Mouse (Mus musculus): ENCODE measurements around the gene S100pbp.
A peak's percentile ranks its signal among the peaks of the same experiment; 100 is the strongest.

The S100pbp gene

DNA sequence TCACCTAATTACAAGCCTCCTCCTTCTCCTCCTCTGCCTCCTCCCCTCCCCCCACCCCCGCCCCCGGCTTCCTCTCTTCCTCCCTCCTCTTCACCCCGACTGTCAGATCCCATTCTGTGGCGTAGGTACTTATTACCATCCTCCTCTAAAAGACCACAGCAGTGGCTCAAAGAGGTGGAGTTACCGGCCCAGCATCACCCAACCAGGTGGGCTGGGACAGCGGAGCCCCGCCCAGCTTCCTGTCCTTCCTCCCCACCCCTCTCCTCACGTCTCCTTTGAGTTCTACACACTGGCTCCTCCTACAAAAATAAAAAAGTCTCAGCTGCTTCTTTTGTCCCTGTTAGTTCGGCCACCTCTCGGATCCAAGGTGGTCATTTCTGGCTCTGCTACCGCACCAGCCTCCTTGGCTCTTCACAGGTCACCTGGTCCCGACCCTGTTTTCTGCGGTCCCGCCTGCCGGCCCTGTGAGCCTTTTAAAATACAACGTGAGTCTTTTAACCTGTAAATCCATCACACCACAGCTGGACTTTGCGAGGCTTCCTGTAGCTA lies 58.7 kb downstream of the S100pbp start:
- DNase-seq (ENCODE audit: low read depth, low spot score) = peak; percentile 92

DNA sequence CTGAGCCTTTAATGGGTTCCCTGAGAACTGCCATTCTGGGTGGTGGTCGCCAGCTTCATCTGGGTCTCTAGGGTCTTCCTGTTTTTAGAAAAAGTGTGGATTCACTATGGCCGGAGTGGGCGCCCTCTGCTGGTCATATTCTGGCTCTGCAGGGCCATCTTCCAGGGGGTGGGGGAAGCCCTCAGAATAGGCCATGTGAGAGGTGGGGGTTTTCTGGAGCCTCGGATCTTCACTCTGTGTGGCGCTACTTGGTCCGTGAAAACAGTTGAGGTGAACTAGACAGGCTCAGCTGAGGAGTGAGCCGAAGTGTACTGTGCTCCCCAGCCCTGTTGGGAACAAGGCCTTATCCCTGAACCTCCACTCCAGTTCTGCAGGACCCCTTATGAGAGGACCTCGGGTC lies 59.4 kb downstream of the S100pbp start:
- peak; percentile 67 for DNase-seq (ENCODE audit: low read depth, low spot score)

- no peak for DNase-seq (ENCODE audit: low read depth, low spot score)
Observed at GRCm38 (mm10) chr4:129129387-129129786, 60.1 kb downstream of the S100pbp start.

- no peak for DNase-seq (ENCODE audit: low read depth, low spot score)
Observed at GRCm38 (mm10) chr4:129128582-129129338, 60.8 kb downstream of the S100pbp start.

GRCm38 (mm10) chr4:129125736-129126451 lies 63.6 kb downstream of the S100pbp start:
- peak; percentile 38 for DNase-seq (ENCODE audit: low read depth, low spot score)

GRCm38 (mm10) chr4:129124652-129125146 lies 64.8 kb downstream of the S100pbp start:
- no peak for DNase-seq (ENCODE audit: low read depth, low spot score)

- DNase-seq (ENCODE audit: low read depth, low spot score) = no peak
Observed at GRCm38 (mm10) chr4:129122719-129123118, 66.8 kb downstream of the S100pbp start.

DNA sequence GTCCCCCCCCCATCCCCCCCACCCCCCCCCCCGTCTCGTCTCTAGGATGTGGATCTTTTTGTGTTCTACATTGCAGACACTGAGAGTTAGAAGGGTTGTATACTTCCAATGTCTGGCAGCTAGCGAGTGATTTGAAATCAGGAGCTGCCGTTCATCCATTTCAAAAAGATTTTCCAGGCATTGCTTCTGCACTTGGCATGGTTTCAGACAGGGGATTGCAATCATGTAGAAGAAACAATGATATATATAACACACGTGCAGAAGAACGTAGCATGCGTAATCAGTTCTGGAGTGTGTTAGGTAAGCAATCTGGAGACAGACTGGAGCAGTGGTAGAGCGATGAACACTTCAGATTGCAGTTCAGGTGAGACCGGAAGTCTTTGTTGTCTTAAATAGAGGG lies 67.4 kb downstream of the S100pbp start:
- DNase-seq (ENCODE audit: low read depth, low spot score) = no peak

GRCm38 (mm10) chr4:129121569-129122086 lies 67.9 kb downstream of the S100pbp start, which contains the start of gene Hpca:
Gene Hpca, minus strand, starts transcription at chr4:129122036.
- peak; percentile 44 for DNase-seq (ENCODE audit: low read depth, low spot score)

- DNase-seq (ENCODE audit: low read depth, low spot score) = peak; percentile 81
Observed at GRCm38 (mm10) chr4:129120520-129121445, 68.7 kb downstream of the S100pbp start.

- no peak for DNase-seq (ENCODE audit: low read depth, low spot score)
Observed at GRCm38 (mm10) chr4:129119708-129120107, 69.8 kb downstream of the S100pbp start.

DNA sequence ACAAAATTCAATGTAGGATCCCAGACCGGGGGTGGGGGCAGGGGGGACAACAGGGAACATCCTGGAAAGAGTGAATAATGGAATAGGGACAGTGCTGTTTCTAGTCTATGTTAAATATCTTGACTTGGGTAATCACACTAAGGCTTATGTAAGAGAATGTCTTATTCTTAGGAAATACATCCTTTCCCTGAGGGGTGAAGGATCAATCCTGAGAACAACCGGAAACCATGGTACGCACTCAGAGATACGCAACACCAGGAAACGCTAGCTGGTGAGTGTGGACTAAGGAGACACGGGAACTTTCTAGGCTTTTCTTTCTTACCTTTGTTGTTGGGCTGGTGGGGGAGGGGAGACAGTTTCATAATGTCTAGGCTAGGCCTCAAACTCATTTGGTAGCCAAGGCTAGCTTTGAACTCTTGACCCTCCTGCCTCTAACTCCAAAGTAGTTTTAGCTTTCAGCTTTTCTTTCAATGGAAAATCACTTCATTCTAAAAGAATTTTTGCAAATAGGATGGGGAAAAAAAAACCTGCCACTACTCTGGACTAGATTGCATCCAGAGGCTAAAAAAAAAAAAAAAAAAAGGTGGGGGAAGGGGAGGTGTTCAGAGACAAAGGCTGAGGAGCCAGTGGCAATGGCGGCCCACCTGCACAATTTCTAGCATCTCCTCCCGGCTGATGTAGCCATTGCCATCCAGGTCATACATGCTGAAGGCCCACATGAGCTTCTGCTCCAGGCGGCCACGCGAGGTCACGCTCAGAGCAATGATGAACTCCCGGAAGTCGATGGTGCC lies 71.6 kb downstream of the S100pbp start:
- DNase-seq (ENCODE audit: low read depth, low spot score) = no peak

DNA sequence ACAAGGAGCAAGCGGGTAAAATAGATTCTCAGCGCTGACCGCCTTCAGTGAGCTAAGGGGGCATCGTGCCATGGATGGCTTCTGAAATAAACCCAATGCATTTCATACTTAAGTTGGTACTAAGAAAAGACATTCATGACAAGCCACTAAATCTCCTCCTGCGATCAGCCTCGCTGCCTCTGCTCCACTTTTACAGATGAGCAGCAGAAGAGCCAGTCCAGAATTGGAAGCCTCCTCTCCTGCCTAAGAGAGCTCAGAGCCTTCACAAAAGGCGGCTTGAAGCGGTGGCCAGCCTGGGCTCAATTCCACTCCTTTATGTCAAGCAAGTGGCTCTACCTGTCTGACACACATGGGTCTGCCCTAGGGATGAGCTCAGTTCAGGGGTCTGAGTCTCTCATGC lies 72.8 kb downstream of the S100pbp start:
- DNase-seq (ENCODE audit: low read depth, low spot score) = no peak

GRCm38 (mm10) chr4:129113083-129113988 lies 76.2 kb downstream of the S100pbp start:
- peak; percentile 98 for DNase-seq (ENCODE audit: low read depth, low spot score)

DNA sequence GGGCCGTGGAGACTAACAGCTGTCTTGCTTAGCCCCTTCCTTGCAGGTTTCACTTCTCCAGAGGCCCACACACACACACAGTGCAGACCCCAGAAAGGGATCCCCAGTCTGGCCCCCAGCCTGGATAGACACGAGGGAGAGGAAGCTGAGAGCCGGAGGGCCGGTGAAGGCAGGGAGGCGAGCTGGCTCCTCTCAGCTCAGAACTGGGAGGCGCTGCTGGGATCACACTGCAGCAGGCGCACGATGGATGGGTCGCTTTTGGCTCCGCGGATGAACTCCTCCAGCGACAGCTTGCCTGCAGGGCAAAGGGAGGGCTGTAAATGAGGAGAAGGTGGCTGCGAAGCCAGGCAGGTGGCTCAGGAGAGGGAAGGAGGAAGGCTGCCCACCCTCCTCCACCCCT lies 77.3 kb downstream of the S100pbp start:
- DNase-seq (ENCODE audit: low read depth, low spot score) = no peak

- DNase-seq (ENCODE audit: low read depth, low spot score) = peak; percentile 62
Observed at GRCm38 (mm10) chr4:129111350-129111749, 78.2 kb downstream of the S100pbp start.

- no peak for DNase-seq (ENCODE audit: low read depth, low spot score)
Observed at GRCm38 (mm10) chr4:129110804-129111203, 78.7 kb downstream of the S100pbp start.

DNA sequence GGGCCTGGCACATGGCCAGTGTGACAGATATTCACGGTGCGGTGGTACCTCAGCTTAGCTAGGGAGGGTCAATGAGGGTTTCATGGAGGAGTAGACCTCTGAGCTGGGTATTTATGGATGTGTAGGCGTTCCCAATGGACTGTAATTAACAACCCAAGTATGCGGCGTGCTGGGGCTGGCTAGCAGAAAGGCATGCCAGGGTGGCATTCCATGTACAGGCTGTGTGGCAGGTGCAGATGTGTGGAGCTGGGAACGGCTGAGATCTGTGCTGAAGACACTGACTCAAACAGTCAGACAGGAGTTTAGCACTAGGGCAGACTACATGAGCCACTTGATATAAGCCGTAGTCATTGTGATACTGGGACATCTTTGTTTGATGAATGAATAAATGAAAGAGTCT lies 80.9 kb downstream of the S100pbp start:
- DNase-seq (ENCODE audit: low read depth, low spot score) = no peak

DNA sequence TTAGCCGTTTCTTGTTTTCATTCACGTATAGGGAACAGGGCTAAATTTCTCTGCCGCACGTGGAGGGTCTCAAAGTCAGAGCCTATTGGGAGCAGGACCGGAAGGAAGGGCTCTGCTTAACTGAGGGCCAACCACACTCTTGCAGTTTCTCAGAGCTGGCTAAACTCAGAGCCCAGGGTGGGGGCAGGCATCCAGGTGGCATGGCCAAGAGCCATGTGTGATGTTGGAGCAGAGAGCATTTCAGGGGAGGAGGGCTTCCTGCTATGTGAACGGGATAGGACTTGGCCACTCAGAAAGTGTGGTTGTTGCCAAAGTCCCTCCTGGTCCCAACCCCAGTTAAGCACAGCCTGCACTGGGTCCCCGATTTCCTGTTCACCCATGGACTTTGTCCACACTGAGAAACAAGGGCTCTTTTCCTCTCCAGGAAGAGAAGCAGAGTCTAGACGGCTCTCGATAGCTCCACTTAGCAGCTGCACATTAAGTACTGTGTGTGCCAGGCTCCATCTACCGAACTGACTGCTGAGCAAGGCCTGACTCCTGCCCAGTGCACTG lies 82.1 kb downstream of the S100pbp start:
- no peak for DNase-seq (ENCODE audit: low read depth, low spot score)
